Mouse (Mus musculus): ENCODE measurements around the gene Olfr355.

Gene Olfr355

DNA sequence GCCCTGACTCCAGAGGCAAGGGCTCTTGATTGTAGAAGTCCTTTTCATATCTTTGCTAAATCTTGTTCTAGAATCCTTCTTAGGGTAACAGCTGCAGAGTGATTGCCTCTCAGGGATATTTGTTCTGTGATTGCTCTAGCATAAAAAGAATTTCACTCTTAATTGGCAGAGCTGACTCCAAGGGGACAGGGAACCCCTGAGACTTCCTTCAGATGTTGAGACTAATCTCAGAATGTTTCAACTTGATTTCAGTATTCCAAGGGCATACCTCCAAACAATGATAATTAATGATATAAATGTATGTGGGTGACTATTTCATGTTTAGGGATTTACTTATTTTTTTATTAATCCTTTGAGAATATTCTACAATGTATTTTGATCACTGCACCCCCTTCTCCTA lies at the start of gene Olfr355:
Gene Olfr355, minus strand, starts transcription at position 101 of the 400 bp plus-strand sequence.
- DNase-seq (ENCODE audit: low read depth, low spot score), result no peak

DNA sequence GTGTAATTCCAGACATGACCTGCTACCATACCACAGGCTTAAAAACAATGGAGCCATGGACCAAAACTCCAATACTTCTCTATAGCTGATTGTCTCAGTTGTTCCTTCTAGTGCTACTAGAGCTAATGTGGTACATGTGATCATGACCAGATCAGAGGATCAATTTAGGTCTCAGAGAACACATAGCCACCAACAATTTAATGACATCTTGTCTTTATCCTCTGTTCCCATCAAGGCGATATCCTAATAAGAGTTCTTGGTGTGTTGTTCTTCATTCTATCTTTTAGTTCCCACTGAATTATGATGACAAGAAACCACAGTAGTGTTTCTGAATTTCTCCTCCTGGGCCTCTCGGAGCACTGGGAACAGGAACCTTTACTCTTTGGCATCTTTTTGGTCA lies 8.1 kb upstream of the Olfr355 start, which contains the start of gene Olfr356:
Gene Olfr356, plus strand, starts transcription at position 301 of the 400 bp plus-strand sequence.
- DNase-seq (ENCODE audit: low read depth, low spot score), result no peak

DNA sequence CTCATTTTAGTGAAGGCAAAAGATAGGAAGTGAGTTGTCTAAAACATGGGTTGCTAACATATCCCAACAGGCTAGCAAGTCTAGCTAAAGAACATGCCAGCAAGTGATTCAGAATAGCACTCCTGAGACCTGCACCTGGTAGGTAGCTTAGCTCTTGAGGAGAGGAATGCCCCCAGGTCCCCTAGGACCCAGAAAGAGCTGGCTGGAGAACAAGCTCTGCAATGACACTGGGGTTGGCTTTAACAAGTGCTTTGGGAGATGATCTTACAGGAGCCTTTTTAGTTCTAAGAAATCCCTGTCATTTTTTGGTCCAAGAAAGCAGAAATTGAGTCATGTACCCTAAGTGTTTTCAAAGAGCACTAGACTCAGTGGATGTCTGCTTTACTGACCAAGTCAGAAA lies 23.3 kb downstream of the Olfr355 start, which contains the start of gene Olfr354:
Gene Olfr354, plus strand, starts transcription at position 301 of the 400 bp plus-strand sequence.
- no peak for DNase-seq (ENCODE audit: low read depth, low spot score)

DNA sequence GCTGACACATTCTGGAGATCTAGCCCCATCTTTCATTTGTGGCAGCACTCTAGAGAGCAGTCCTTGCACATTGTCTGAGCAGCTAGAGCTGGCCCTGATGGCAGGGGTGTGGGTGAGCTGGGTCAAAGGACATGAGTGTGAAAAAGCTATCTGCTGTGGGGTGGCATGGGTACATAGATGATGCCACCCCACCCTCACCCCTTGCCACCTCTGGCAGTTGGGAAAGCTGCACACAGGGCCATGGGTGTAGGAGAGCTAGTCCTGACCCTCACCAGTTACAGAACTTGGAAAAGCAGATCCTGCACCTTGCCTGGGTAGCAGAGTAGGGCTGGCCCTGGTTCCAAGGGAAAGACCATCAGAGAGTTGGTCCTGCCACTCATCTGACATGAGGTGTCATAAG lies 31.6 kb downstream of the Olfr355 start:
- no peak for DNase-seq (ENCODE audit: low read depth, low spot score)

DNA sequence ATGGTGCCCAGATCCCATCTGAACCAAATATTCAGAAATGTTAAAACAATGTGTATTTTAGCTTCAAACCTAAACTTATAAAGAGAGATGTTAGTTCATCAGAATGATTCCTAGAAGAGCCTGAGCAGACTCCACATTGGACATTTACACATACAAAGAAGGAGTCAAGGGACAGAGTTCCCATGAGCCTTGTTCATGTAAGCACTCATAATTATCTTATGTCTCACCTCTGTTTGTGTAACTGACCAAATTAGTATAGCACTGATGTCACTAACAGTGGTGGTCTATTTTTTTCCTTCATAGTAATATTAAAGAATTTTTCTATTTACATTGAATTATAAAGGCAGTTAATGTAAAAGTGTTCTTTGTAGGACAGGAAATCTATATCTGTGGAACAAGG lies 35.9 kb downstream of the Olfr355 start, which contains the start of gene Olfr353:
Gene Olfr353, minus strand, starts transcription at position 101 of the 400 bp plus-strand sequence.
- DNase-seq (ENCODE audit: low read depth, low spot score), result no peak
